Mouse (Mus musculus) cerebellum, adult 2 months (tissue): ENCODE results near the gene 9130230L23Rik. TPM values are rescaled to one million over a fixed set of nuclear protein-coding genes. Genes with fewer than 3 reads are reported as not detected.
A peak's percentile ranks its signal among the peaks of the same experiment; 100 is the strongest.

Source experiments
- DNase-seq, 2 experiments: peaks; one replicate each; pipeline ENCODE4 v3.0.0; 2021
- H3K27ac ChIP-seq: fragments of 200-500 bp; 2 replicates; pipeline ENCODE4 v1.5.1; 2012; ENCODE audit warnings: low read length, control low read depth, inconsistent platforms; ENCODE audit not compliant: insufficient read depth
- H3K27me3 ChIP-seq: fragments of 200-500 bp; 2 replicates; pipeline ENCODE4 v1.6.1; 2012; ENCODE audit warnings: inconsistent platforms, mild to moderate bottlenecking, low read length, moderate library complexity; ENCODE audit not compliant: control insufficient read depth, insufficient read depth
- H3K4me1 ChIP-seq: fragments of 200-500 bp; 2 replicates; pipeline ENCODE4 v1.6.1; 2011; ENCODE audit warnings: low read length; ENCODE audit not compliant: control insufficient read depth, insufficient read depth
- H3K4me3 ChIP-seq: fragments of 200-500 bp; replicated peaks from 2 replicates; pipeline ENCODE3; 2011; ENCODE audit warnings: mild to moderate bottlenecking, low read depth, low read length, control low read depth; ENCODE audit not compliant: insufficient read depth
- CTCF ChIP-seq: fragments of 200-500 bp; IDR thresholded peaks from 2 replicates; pipeline ENCODE4 v1.5.1; 2011; ENCODE audit warnings: low read depth, mild to moderate bottlenecking, control low read depth, low read length, moderate library complexity, borderline replicate concordance; ENCODE audit not compliant: insufficient read depth
- POLR2A ChIP-seq: fragments of 200-500 bp; IDR thresholded peaks from 2 replicates; pipeline ENCODE4 v1.6.1; 2011; ENCODE audit warnings: low read length, control low read depth, borderline replicate concordance; ENCODE audit not compliant: insufficient read depth
- WGBS: fragments of 180-500 bp; shearing (Covaris S2); methylation state at CpG from one replicate; pipeline ENCODE4 v1.1.7; 2018; 5-methylcytosine and 5-hydroxymethylcytosine counted together
- polyA plus RNA-seq: library from polyadenylated mRNA; depleted of rRNA; stranded (reverse); fragments of >200 nt; gene quantifications from 2 replicates; pipeline ENCODE4 v1.2.3, GENCODE M21; 2012

Gene 9130230L23Rik
- polyA plus RNA-seq, 1 experiment = not detected

DNA sequence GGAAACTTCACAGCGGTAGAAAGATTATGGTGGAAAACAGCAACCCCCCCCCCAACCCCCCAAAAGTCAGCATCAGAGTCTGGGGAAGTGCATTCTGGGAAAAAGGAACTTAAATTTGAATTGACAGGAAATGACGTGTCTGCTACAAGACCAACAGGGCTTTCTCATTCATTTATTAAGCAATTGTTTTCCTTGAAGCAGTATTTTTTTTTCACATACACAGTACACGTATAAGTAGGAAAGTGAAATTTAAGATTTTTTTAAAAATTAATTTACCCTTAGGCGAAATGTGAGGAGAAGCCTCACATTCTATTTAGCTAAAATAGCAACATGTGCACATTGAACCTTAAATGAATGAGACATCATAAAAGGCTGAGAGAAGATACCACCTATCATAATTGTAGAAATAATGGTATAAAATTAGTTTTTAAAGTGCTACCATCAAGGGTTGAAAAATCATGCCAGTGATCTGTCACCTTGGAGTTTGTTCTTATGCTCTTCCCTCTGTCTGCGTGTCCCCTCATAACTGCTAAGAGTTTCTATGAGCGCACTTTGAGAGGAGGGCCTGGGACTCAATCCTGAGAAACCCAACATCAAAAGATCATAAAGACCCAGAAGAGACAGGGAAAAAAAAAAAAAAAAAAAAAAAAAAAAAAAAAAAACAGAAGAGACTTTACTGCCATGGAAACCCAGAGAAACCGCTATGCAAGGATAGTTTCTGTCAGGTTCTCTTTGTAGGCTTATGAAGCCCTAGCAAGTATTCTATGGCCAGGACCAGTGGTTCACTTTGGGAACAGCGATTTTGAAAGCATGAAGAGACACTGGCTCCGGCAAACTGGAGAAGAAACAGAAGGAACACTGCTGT lies 47.7 kb downstream of the 9130230L23Rik start:
- no peaks in the 10 kb centered on the region for H3K27me3 ChIP-seq
- peak overlapping the region; percentile 35 for H3K4me3 ChIP-seq
- DNase-seq = no peak
- WGBS = 80% methylated on average over 9 of the region's 9 CpGs
- TF ChIP-seq POLR2A (no peak), CTCF (no peak)
- no peak overlapping the region for H3K27ac ChIP-seq
- H3K4me1 ChIP-seq = no peaks in the 10 kb centered on the region; the same call in 1 of the 2 replicates

DNA sequence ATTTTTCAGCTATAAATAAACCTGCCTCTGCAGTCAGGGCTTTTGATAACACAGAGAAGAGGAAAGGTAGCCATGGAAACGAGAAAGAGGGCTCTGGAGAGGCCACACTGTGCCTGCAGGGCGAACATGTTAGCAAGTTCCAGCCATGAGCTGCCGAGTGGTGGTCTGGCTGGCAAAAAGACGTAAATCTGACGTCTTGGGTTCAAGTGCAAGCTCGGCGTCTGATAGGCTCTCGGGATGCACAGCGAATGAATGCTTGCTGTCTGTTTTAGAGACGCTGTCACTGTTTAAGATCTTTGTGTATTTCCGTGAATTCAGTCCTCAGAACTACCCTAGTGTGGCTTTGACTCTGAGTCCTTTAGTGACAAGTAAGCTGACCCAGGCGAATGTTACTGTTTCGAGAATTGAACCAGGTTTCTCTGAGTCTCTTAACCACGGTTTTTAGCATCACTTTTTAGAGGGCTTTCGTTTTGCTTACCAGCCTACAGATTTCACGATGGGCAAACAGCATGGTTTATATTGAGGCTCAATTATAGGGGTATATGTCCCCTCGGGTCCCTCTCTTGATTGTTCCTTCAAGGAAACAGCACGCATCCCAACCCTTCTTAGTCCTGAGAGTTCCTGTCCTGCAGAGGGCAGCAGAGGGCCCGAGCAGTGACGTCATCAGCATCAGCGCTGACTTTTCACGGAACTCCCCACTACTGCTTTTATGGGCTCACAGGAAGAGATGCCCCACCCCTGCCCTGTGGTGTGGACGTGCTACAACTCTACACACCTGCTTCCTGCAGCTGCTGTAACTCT lies 48.5 kb downstream of the 9130230L23Rik start:
- no peak overlapping the region for H3K27ac ChIP-seq
- H3K4me1 ChIP-seq = no peaks in the 10 kb centered on the region; the same call in 1 of the 2 replicates
- H3K4me3 ChIP-seq = peak overlapping the region; percentile 35
- WGBS = 35% methylated on average over 23 of the region's 23 CpGs
- peak; percentile 29 to 42 for DNase-seq
- no peaks in the 10 kb centered on the region for H3K27me3 ChIP-seq
- peak; percentile 62; the same call in 1 of the 2 replicates for TF ChIP-seq CTCF
- no peak for TF ChIP-seq POLR2A

DNA sequence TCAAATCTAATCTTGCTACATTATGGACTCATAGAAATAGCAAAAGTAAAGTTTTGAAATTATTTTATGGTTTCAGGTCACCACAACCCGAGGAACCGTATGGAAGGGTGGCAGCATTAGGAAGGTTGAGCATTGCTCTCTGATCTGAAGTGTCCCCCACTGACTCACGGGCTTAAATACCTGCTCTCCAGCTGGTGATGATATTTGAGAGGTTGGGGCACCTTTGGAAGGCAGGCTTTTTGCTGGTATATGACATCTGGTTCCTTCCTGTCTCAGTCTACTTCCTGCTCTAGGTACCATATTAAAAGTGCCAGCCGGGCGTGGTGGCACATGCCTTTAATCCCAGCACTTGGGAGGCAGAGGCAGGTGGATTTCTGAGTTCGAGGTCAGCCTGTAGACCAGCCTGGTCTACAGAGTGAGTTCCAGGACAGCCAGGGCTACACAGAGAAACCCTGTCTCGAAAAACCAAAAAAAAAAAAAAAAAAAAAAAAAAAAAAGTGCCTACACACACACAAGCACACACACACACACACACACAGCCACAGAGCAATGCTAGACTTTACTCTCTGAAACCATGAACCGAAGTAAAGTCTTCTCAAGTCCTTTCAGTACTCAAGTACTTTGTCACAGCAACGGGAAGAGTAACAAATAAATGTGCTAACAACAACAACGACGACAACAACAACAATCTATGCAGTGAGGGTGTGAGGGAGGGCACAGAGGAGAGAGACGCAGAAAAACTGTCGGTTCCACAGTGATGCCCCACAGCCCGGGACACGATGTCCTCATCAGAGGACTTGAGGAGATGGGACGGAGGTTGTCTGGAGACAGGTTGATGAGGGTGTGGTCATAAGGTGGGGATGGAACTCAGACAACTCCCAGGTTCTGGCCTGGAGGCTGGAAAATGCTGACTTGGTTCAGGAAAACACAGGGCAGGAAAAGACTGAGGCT lies 49.7 kb downstream of the 9130230L23Rik start:
- no peak for DNase-seq
- Histone ChIP-seq H3K4me1 (no peaks in the 10 kb centered on the region; the same call in 1 of the 2 replicates), H3K27me3 (no peaks in the 10 kb centered on the region), H3K4me3 (no peak overlapping the region), H3K27ac (no peak overlapping the region)
- TF ChIP-seq CTCF (no peak), POLR2A (no peak)
- WGBS = 92% methylated on average over 16 of the region's 16 CpGs

DNA sequence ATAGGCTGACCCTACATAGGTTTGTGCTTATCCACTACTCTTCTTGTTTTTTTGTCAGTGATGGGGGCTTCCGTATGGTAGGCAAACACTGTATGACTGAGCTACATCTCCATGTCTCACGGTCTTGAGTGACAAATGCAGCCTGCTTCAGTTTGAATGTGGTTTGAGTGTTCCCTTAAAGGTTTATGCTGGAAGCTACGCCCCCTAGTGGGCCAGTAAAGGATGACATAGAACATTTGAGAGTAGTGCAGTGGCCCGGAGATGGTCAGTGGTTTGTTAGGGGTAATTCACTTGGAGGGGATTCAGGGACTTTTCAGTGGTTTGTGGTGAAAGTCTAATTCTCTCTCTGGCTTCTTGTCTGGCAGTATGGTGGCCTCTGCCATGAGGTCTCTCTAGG lies 52.6 kb downstream of the 9130230L23Rik start:
- TF ChIP-seq CTCF (no peak), POLR2A (no peak)
- Histone ChIP-seq H3K27me3 (no peaks in the 10 kb centered on the region), H3K27ac (no peak overlapping the region), H3K4me3 (no peak overlapping the region), H3K4me1 (no peaks in the 10 kb centered on the region; the same call in 1 of the 2 replicates)
- no peak for DNase-seq
- WGBS = 77% methylated on average over 4 of the region's 4 CpGs

DNA sequence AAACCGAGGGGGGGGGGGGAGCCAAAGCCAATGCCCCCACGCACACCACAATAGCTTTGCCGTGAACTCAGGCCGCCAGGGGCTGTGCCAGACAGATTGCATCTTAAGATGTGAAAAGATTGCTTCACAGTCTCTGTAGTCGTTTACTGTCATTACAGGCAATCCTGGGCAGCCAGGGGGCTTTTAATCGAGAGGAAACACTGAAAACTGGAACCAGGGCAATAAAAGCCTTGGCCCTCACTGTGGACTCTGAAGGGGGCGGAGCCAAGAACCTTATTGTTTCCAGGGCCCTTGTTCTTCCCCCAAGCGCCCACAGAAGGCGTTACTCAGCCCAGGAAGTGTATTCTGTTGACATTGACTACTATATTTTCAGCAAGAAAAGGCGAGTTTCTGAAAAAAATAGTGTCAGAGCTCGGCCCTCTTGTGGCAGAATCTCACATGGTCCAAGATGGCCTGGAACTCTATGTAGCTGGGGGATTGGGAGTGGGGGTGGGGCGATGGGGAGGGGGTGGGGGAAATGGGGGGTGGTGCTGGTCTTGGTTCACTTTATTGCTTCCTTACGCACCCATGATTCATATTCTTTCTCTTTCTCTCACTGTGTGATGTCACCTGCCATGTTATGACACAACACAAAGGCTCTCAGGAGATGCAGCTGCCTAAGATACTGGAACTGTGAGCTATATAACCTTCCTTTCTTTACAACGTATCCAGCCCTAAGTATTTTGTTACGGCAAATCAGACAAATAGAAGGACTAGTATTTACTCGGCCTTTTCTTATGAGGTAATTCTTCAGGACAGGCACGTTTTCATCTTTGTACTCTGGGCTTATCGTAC lies 53.2 kb downstream of the 9130230L23Rik start:
- Histone ChIP-seq H3K4me3 (no peak overlapping the region), H3K27ac (no peak overlapping the region)

DNA sequence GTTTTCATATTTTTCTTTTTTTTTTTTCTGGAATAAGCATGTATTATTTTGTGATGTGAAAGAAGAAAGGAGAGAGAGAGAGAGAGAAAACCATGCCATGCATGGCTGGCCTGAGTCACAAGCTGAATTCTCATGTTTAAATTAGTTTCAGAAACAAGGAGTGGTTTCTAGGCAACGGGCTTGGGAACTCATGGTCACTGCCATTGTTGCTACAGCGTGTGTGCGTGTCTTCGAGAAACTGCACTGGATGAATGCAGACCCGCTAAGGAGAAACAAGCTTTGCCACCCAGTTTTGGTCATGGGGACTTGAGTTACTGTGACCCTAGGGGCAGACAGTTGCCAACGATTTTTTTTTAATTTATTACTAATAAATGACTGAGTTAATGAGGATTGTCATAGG lies 53.8 kb downstream of the 9130230L23Rik start:
- no peak for TF ChIP-seq POLR2A
- TF ChIP-seq CTCF = no peak
- Histone ChIP-seq H3K4me3 (no peak overlapping the region), H3K27me3 (no peaks in the 10 kb centered on the region), H3K27ac (no peak overlapping the region), H3K4me1 (no peaks in the 10 kb centered on the region)
- DNase-seq = no peak
- WGBS = 8% methylated on average over 6 of the region's 6 CpGs

More for the DNA sequence above, 53.2 kb downstream of the 9130230L23Rik start:
- TF ChIP-seq CTCF (no peak), POLR2A (no peak)
- no peak for DNase-seq
- Histone ChIP-seq H3K4me1 (no peaks in the 10 kb centered on the region; the same call in 1 of the 2 replicates), H3K27me3 (no peaks in the 10 kb centered on the region)
- 37% methylated on average over 18 of the region's 18 CpGs for WGBS
